Mouse (Mus musculus): ENCODE measurements around the gene Slc6a20a.
"Not testable (repeated sequence)": the region's sequence is repeated elsewhere in the genome, so short reads cannot be mapped to it uniquely, and the experiment has no call there.

Gene Slc6a20a

GRCm38 (mm10) chr9:123678327-123679105, at the start of gene Slc6a20a, which contains the start of gene Ccr9:
Gene Slc6a20a (minus strand): TSS chr9:123678885.
Gene Ccr9 (plus strand): TSS chr9:123678439.
- DNase-seq (ENCODE audit: low spot score in 2 of 2) = peak; percentile 57 to 60

GRCm38 (mm10) chr9:123722737-123723493, 44.2 kb upstream of the Slc6a20a start:
- no peak for DNase-seq (ENCODE audit: low spot score in 2 of 2)

GRCm38 (mm10) chr9:123717186-123718008, 38.7 kb upstream of the Slc6a20a start, which contains the start of gene Lztfl1:
Gene Lztfl1 (minus strand): TSS chr9:123717697.
- DNase-seq (ENCODE audit: low spot score in 2 of 2) = peak; percentile 79 to 87

- DNase-seq (ENCODE audit: low spot score in 2 of 2) = no peak
Observed at GRCm38 (mm10) chr9:123716301-123716700, 37.6 kb upstream of the Slc6a20a start.

- DNase-seq (ENCODE audit: low spot score in 2 of 2) = no peak
Observed at GRCm38 (mm10) chr9:123713111-123713510, 34.4 kb upstream of the Slc6a20a start.

- DNase-seq (ENCODE audit: low spot score in 2 of 2) = no peak
Observed at GRCm38 (mm10) chr9:123709226-123709625, 30.5 kb upstream of the Slc6a20a start.

GRCm38 (mm10) chr9:123701822-123702221, 23.1 kb upstream of the Slc6a20a start:
- no peak for DNase-seq (ENCODE audit: low spot score in 2 of 2)

- no peak for DNase-seq (ENCODE audit: low spot score in 2 of 2)
Observed at GRCm38 (mm10) chr9:123695634-123696302, 17.1 kb upstream of the Slc6a20a start.

- no peak for DNase-seq (ENCODE audit: low spot score in 2 of 2)
Observed at GRCm38 (mm10) chr9:123688227-123688626, 9.5 kb upstream of the Slc6a20a start.

GRCm38 (mm10) chr9:123686206-123686605, 7.5 kb upstream of the Slc6a20a start:
- no peak for DNase-seq (ENCODE audit: low spot score in 2 of 2)

GRCm38 (mm10) chr9:123683704-123684103, 5.0 kb upstream of the Slc6a20a start:
- DNase-seq (ENCODE audit: low spot score in 2 of 2) = no peak

GRCm38 (mm10) chr9:123679198-123679597, 513 bp upstream of the Slc6a20a start:
- no peak for DNase-seq (ENCODE audit: low spot score in 2 of 2)

GRCm38 (mm10) chr9:123665645-123666044, 13.0 kb downstream of the Slc6a20a start:
- DNase-seq (ENCODE audit: low spot score in 2 of 2) = peak; percentile 33 to 50

GRCm38 (mm10) chr9:123659986-123660676, 18.6 kb downstream of the Slc6a20a start:
- not testable (repeated sequence) for DNase-seq (ENCODE audit: low spot score in 2 of 2)

GRCm38 (mm10) chr9:123658981-123659380, 19.7 kb downstream of the Slc6a20a start:
- DNase-seq (ENCODE audit: low spot score in 2 of 2) = no peak

- DNase-seq (ENCODE audit: low spot score in 2 of 2) = no peak
Observed at GRCm38 (mm10) chr9:123657457-123657856, 21.2 kb downstream of the Slc6a20a start.

- no peak for DNase-seq (ENCODE audit: low spot score in 2 of 2)
Observed at GRCm38 (mm10) chr9:123651369-123651768, 27.3 kb downstream of the Slc6a20a start.

- DNase-seq (ENCODE audit: low spot score in 2 of 2) = no peak
Observed at GRCm38 (mm10) chr9:123649785-123650511, 28.7 kb downstream of the Slc6a20a start.

- no peak for DNase-seq (ENCODE audit: low spot score in 2 of 2)
Observed at GRCm38 (mm10) chr9:123640106-123640505, 38.6 kb downstream of the Slc6a20a start.

GRCm38 (mm10) chr9:123638668-123639089, 40.0 kb downstream of the Slc6a20a start:
- DNase-seq (ENCODE audit: low spot score in 2 of 2) = no peak
